Mouse (Mus musculus) hindlimb bud, embryonic 11.5 days (tissue): ENCODE measurements around the gene Tbc1d23.
"Not testable (repeated sequence)": the region's sequence is repeated elsewhere in the genome, so short reads cannot be mapped to it uniquely, and the experiment has no call there.

ENCODE experiments used
- DNase-seq: peaks from one replicate; pipeline ENCODE4 v3.0.0-alpha.2; 2012; ENCODE audit warnings: low read depth, low spot score; ENCODE audit errors: extremely low spot score

Tbc1d23 gene

DNA sequence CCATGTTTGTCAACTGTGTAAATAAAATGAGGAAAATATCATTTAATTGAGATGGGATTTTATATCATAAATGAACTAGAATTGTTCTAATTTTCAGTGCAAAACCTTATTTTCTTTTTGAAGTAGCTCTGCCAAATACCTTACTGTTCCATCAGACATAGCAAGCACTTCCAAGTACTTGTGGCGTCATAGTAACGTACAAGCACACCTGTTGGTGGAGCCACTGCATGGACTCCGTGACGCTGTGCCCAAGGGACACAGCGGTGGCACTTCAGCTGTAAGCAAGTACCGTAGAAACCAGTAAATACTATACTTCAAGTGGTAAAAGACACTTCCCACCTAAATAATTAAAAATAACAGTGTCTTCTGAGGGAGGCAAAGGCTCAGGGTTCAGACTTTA is 10.9 kb downstream of the Tbc1d23 start:
- DNase-seq, result no peak

DNA sequence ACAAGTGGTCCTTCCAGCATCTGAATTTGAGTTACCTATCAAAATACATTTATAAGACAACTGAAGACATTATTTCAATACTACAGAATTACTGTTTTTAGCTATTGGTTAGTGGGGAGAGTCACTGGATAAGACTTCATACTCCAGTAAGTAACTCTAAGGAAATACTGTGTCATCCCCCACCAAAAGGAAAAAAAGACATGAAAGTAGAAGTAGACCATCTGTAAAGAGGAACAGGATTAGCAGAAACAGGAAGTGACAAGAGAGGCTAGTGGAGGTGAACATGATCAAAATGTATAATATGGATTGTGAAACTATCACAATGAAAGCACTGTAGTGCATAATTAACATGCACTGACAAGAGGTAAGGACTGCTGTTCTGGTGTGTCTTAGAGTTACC is 15.3 kb downstream of the Tbc1d23 start:
- no peak for DNase-seq

- no peak for DNase-seq
These were observed 20.3 kb downstream of the Tbc1d23 start for GRCm38 (mm10) chr16:57211037-57211436.

DNA sequence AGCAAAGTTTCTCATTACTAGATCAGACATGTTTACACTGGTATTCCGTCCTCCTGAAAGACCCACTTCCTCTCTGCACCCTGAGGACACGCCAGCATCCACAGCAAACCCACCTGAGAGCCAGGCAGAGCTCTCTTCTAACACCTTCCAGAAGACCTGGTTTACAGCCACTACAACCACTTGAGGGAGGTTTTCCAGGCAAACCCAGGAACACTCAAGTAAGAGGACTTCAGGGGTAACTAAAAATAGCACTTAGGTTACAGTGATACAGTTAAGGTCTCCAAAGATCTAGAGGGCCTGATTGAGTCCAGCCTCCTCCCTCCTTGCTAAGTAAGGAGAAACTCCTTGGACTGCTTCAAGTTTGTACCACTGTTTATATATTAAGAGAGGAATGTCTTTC is 23.0 kb downstream of the Tbc1d23 start:
- DNase-seq, result no peak

DNA sequence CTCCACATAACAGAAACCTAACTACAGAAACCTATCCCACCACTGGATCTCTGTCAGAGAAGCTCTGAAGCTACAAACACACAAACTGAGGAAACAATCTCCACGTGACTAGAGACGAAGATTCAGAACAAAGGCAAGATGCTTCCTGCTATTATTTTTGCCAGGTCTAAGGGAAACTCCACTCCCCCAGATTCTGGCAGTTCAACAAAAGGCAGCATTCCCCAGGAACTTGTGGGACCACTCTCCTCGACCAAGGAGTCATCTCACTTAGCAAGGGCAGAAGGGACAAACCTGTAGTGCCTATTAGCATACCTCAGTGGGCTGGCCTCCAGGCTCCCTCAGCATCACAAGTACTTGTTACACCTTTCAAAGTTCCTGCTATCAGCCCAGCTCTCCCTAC is 34.0 kb downstream of the Tbc1d23 start:
- no peak for DNase-seq

DNA sequence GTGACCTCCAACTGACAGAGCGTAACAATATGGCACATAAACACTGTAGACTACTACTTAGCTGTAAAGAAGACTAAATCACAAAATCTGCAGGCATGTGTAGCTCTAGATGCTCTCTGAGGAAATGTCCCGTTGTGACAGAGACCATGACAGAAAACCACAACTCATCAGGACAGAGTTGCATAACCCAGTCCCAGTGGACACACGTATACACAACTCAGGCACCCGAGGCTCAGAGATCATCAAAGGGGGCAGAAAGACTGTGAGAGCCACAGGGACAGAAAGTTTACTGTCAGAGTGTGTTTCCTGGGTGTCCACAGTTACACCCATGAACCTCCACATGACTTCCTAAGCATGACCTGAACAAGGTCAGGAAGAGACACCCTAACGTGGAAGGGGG is 34.7 kb downstream of the Tbc1d23 start:
- no peak for DNase-seq

DNA sequence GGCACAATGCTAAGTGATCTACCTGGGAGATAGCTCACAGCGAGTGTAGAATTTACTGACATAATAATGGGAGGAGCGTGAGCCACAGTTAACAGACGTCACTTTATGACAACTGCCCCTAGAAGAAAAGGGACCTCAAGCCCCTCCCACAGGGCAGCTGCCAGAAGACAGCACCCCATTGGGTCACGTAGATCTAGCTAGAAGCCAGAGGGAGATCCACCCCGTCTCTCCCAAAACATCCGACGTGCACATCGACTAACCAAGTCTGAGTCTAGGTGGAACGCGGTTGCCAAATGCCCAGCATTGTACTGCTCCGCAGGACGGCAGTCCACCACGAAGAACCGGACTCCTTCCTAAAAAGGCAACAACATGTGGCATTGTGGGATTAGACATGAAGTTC is 40.1 kb downstream of the Tbc1d23 start:
- no peak for DNase-seq

GRCm38 (mm10) chr16:57190390-57190789 is 40.9 kb downstream of the Tbc1d23 start:
- no peak for DNase-seq

DNA sequence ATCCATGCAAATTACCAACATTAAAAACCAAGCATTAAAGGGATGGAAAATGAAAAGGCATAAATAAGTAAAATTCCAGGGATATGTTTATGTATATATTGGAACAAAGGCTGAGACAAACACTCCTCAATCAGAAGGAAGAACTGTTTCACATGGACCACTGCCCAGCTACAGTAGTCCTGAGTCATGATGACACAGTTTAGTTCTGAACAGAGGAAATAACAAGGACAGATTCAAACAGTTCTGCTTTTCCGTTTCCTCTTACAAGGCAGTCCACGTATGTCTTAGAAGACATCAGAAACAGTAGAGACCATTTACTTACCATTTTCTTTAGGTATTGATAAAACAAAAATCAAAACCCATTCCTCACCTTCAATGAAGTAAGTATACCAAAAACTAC is 41.8 kb downstream of the Tbc1d23 start:
- DNase-seq, result no peak

DNA sequence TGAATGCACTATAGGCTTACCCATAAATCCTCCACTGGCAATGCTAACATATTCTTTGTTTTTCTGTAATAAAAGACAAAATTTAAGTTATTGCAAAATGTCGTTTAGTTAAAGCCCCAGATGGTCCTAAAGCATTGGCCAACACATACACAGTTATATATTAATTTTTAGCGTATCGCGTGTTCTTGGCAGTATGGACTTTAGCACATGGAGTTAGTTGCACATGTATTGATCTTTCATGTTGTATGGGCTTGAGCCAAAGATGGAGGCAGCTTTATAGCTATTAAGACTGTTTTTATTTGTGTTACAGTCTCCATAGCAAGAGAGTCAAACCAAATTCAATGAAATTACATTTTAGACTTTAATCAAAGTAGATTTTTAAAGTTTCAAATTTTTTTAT is 44.7 kb downstream of the Tbc1d23 start:
- no peak for DNase-seq

DNA sequence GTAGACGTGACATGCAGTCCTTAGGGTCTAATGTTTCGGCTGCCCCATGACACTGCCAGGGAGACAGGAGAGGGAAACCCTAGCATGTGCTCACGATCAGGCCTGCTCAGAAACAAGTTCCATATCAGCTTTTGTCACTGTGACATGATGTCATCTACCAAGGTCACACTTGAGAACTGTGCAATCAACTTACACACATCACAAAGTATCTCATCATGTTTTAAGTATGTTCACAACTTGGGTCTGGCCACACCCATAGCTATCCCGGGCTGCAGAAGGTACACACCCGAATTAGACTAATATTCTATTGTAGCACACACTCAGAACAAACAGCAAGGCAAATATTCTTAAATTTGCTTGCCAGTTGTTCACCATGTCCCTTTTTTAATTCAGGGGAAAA is 49.3 kb downstream of the Tbc1d23 start:
- DNase-seq, result no peak

DNA sequence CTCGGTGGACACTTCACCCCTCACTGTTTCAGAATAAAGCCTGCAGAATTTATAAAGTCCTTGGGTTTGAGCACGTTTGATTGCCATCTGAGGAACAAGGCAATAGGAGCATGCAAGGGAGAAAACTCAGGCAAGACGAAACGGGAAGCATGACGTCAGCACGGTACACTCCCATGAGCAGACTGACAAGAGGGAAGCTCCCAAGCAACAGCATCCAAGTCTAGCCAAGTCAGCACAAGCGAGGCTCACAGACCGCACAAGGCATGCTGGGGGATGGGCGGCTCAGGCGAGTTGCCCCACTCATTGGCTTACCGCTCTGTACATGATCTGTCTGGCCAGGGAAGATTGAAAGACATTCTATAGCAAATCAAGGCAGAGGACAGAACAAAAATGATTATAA is 50.1 kb downstream of the Tbc1d23 start:
- DNase-seq, result no peak

- DNase-seq, result no peak
These were observed 53.6 kb downstream of the Tbc1d23 start for GRCm38 (mm10) chr16:57177664-57178063.

- DNase-seq, result no peak
These were observed 54.0 kb downstream of the Tbc1d23 start for GRCm38 (mm10) chr16:57177254-57177653.

- DNase-seq, result no peak
These were observed 55.0 kb downstream of the Tbc1d23 start for GRCm38 (mm10) chr16:57176276-57176675.

DNA sequence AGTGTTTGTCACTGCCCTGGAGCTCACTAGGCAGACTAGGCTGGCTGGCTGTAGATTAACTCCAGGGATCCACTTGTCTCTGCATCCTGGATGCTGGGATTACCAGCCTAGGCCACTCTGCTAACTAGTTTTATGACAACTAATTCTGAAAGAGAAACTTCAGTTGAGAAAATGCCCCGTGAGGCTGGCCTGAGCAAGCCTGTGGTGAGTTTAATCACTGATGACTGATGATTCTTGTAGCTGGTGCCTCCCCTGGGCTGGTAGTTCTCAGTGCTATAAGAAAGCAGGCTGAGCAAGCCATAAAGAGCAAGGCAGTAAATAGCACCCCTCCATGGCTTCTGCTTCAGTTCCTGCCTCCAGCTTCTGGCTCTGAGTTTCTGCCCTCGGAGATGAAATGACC is 55.6 kb downstream of the Tbc1d23 start:
- no peak for DNase-seq

DNA sequence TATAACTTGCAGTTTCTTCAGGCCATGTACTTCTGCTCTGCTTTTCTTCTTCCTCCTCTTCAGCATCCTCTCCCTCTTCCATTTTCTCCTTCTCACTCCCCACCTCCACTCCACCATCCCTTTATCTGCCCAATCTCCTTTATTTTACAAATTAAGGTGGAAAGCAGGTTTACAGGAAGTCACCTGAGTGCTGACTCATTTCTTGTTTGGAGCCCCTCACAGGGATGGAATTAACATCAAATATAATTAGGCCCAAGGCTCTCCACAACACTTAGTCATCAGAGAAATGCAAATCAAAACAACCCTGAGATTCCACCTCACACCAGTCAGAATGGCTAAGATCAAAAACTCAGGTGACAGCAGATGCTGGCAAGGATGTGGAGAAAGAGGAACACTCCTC is 56.8 kb downstream of the Tbc1d23 start:
- DNase-seq, result not testable (repeated sequence)

GRCm38 (mm10) chr16:57171570-57171969 is 59.7 kb downstream of the Tbc1d23 start:
- no peak for DNase-seq

- no peak for DNase-seq
These were observed 60.1 kb downstream of the Tbc1d23 start for GRCm38 (mm10) chr16:57171161-57171560.

GRCm38 (mm10) chr16:57168236-57168635 is 63.1 kb downstream of the Tbc1d23 start:
- no peak for DNase-seq

DNA sequence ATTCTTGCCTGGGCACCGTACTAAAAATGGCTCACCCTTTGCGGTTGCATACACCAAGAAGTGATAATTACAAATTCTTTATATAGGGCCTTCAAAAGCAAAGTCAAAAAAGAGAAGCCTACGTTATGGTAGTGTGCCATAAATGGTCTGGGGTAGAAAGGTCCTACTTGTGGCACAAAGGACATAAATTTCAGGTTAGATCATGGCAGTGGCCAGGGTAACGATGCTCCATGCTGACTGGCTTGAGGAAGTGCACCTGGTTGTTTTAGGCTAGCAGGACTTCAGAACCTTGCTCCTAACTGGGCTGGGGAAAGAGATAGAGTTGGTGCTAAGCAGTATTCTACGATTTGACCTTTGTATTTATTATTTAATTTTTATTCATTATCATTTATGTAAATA is 63.8 kb downstream of the Tbc1d23 start:
- no peak for DNase-seq

DNA sequence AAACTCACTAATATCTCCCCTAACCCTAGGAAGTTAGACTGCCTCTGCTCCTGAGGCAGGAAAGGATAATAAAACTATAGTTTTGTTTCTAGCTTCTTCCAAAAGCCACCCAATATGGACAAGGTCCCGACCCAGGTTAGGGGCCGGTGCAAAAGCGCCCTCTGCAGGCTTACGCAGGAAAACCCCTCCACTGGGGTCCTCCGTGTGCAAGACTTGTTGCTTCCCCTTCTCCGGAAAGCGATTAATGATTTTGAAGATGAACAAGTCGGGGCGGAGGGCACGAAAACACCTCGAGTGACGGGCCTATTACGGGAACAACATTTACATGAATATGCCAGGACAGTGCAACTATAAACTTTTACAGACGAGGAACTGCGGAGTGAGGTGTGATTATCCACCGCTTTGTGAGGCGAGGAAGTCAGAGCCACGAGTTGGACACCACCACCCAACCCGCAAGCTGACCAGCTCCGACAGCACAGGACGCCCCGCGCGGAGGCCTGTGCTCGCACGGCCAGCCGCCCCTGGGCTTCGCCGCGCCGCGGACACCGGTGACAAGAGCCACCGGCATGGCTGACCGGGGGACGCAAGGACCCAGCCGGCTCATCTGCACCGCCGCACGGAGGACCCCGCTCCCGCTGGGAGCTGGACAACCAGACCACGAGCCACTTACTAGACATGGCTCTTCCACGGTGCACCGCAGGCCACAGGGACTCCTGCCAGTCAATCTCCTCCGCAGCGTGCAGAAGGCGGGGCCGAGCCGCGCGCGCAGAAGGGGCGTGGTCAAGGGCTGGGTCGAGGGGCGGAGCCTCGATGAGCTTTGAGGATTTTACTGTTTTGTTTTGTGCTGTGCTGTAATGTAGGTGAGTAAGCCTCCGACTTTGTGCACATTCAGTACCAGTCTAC is 64.4 kb downstream of the Tbc1d23 start, which contains the start of gene Nit2:
Gene Nit2 (minus strand): TSS at position 731 of the 903 bp plus-strand sequence.
- peak; percentile 56 for DNase-seq

DNA sequence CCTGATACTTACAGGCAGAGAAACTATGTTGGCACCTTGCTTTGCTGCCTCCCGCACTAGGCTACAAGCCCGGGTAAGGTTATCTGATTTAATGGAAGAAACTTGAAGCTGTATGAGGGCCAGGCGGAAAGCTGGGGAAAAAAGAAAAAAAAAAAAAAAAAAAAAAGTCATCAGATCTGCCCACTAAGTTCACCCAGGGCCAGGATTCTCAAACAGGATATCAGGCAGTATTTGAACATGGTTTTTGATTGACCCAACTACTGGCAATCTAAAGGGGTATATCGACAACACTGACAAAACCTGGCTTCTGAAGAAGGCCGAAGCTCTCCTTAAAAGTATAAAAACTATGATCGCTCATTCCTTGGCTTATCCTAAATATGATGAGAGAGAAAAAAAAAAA is 65.2 kb downstream of the Tbc1d23 start:
- DNase-seq, result no peak
